Mouse (Mus musculus) heart, embryonic 12.5 days (tissue): ENCODE measurements around the gene Cpne7. TPM values are rescaled to one million over a fixed set of nuclear protein-coding genes. Genes with fewer than 3 reads are reported as not detected.
A peak's percentile ranks its signal among the peaks of the same experiment; 100 is the strongest.

Source experiments
- ATAC-seq: fragments of 200-750 bp; cut with Nextera tagmentation; 2 replicates; pipeline ENCODE4 v1.8.0; 2017; ENCODE audit warnings: moderate TSS enrichment, moderate library complexity; ENCODE audit not compliant: insufficient number of reproducible peaks, low FRiP score
- H3K27ac ChIP-seq: fragments of 300-500 bp; sonication (generic); 2 replicates; pipeline ENCODE4 v1.5.1; 2016; ENCODE audit warnings: mild to moderate bottlenecking, moderate library complexity; ENCODE audit not compliant: poor library complexity, severe bottlenecking
- H3K27me3 ChIP-seq: fragments of 300-500 bp; sonication (generic); replicated peaks from 2 replicates; pipeline ENCODE4 v1.6.1; 2016; ENCODE audit warnings: mild to moderate bottlenecking, moderate library complexity
- H3K36me3 ChIP-seq: fragments of 300-500 bp; sonication (generic); 2 replicates; pipeline ENCODE4 v1.6.1; 2016; ENCODE audit warnings: mild to moderate bottlenecking, moderate library complexity
- H3K4me1 ChIP-seq: fragments of 300-500 bp; sonication (generic); replicated peaks from 2 replicates; pipeline ENCODE4 v1.6.1; 2016; ENCODE audit warnings: mild to moderate bottlenecking
- H3K4me2 ChIP-seq: fragments of 300-500 bp; sonication (generic); 2 replicates; pipeline ENCODE4 v1.6.1; 2016; ENCODE audit warnings: mild to moderate bottlenecking, moderate library complexity
- H3K4me3 ChIP-seq: fragments of 300-500 bp; sonication (generic); 2 replicates; pipeline ENCODE4 v1.5.1; 2016; ENCODE audit warnings: mild to moderate bottlenecking
- H3K9ac ChIP-seq: fragments of 300-500 bp; sonication (generic); 2 replicates; pipeline ENCODE4 v1.6.1; 2016; ENCODE audit warnings: mild to moderate bottlenecking, moderate library complexity
- H3K9me3 ChIP-seq: fragments of 300-500 bp; sonication (generic); replicated peaks from 2 replicates; pipeline ENCODE4 v1.6.1; 2016; ENCODE audit warnings: mild to moderate bottlenecking, moderate library complexity
- WGBS: fragments of 180-500 bp; shearing (Covaris S2); methylation state at CpG from one replicate; pipeline ENCODE4 v1.1.7; 2016; 5-methylcytosine and 5-hydroxymethylcytosine counted together
- polyA plus RNA-seq: library from polyadenylated mRNA; unstranded; fragments of >200 nt; fragmentation: Nextera tagmentation; extraction: Ambion mirVana; gene quantifications from 2 replicates; pipeline ENCODE4 v1.2.1, GENCODE M21; 2016

The Cpne7 gene
- polyA plus RNA-seq = 0.18 and 0.24 TPM in 2 replicates

DNA sequence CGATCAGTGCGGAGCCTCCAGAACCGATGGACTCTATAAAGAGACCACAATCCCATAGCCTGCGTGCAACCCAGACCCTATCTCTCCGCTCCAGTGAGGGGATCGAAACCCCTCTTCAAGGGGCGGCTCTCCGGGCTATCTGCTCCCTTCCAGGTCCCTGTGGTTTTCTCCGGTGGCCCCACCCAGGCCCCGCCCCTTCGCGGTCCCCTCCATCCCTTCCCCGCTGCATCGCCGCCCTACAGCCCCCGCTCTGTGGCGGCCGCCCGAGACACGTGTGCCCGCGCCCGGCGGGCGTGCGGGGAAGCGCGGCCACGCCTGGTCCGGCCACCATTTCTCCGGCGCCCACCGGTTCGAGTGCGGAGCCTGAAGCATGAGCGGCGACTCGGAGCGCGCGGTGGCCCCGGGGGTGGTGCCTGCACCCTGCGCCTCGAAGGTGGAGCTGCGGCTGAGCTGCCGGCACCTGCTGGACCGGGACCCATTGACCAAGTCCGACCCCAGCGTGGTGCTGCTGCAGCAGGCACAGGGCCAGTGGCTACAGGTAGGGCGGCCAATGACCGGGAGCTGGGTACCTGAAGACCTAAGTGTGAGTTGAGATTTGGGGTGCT is at the start of gene Cpne7:
Cpne7 (plus strand) TSS at position 248 of the 605 bp plus-strand sequence.
- ATAC-seq = peak; percentile 53; the same call in 1 of the 2 replicates
- H3K27me3 ChIP-seq = peaks cover 49% of the 10 kb centered on the region
- peak within 1 kb of the TSS; percentile 54 for H3K9ac ChIP-seq
- no peaks in the 10 kb centered on the region for H3K36me3 ChIP-seq
- H3K4me1 ChIP-seq = peaks cover 26% of the 10 kb centered on the region
- no peak within 1 kb of the TSS for H3K27ac ChIP-seq
- H3K4me2 ChIP-seq = peak within 1 kb of the TSS; percentile 82
- WGBS = 1% methylated on average over 51 of the region's 51 CpGs
- peak within 1 kb of the TSS; percentile 50 for H3K4me3 ChIP-seq
- no peaks in the 10 kb centered on the region for H3K9me3 ChIP-seq

DNA sequence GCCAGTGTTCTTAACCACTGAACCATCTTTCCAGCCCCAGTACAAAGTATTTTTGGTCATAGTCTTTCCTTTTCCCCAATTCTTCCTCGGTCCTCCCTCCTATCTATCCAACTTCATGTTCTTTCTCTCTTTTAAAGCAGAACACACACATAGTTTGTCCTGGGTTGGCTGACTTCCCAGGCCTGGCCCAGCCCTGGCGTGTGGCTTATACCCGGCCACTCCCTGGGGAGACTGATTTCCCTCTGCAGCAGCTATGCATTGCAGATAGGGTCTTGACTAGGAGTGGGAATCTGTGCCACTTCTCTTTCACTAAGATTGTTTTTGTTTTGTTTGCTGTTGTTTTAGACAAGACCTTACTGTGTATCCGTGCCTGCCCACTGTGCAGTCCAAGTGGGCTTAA is 46.0 kb upstream of the Cpne7 start:
- no peak overlapping the region for H3K4me2 ChIP-seq
- H3K4me1 ChIP-seq = peaks cover 22% of the 10 kb centered on the region
- no peaks in the 10 kb centered on the region for H3K27me3 ChIP-seq
- no peak overlapping the region for H3K4me3 ChIP-seq
- no peaks in the 10 kb centered on the region for H3K9me3 ChIP-seq
- H3K9ac ChIP-seq = no peak overlapping the region
- peaks cover 65% of the 10 kb centered on the region for H3K36me3 ChIP-seq
- no peak for ATAC-seq
- 52% methylated on average over 4 of the region's 4 CpGs for WGBS
- no peak overlapping the region for H3K27ac ChIP-seq

DNA sequence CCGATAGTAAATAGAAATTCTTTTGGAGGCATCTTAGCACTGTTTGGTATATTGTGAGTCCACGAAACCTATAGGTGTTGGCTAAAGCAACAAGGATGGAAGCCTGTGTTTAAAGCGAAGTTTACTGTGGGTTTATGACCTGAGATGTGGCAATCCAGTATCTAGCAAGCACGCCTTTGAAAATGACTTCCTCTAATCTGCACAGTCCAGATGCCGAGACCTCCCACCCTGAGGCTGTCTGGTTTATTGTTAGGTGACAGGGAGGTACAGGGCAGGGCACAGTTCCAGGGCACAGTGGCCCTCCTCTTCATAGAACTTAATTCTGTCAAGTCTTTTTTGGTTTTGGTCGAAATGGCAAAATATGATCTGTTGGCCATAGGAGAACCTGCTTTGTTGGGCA is 40.0 kb upstream of the Cpne7 start:
- Histone ChIP-seq H3K4me1 (peaks cover 12% of the 10 kb centered on the region; the same call in 1 of the 2 replicates), H3K4me2 (no peak overlapping the region), H3K27ac (no peak overlapping the region), H3K9ac (no peak overlapping the region), H3K27me3 (no peaks in the 10 kb centered on the region), H3K4me3 (no peak overlapping the region), H3K9me3 (no peaks in the 10 kb centered on the region), H3K36me3 (peaks cover 92% of the 10 kb centered on the region)
- peak; percentile 48; the same call in 1 of the 2 replicates for ATAC-seq
- WGBS = 68% methylated on average over 6 of the region's 6 CpGs

DNA sequence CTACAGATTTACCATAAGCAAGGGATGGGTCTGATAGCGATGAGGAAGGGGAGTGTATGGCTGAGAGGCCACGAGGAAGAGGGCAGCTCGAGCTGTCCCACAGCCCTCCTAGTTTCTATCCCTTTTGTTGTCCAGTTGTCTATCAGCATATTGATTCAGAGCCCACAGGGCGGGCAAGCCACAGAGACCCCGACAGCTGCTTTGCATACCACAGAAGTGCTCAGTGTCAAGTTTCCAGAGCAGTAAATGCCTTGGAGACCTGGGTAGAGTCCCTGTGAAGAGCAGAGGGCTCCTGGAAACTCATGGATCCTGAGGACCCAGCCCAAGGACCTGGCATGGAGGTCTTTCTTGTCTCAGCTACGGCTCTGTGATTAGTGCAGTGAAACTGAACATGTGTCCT is 34.2 kb upstream of the Cpne7 start:
- WGBS = 79% methylated on average over 6 of the region's 6 CpGs
- H3K4me2 ChIP-seq = no peak overlapping the region
- no peaks in the 10 kb centered on the region for H3K9me3 ChIP-seq
- no peaks in the 10 kb centered on the region for H3K27me3 ChIP-seq
- H3K36me3 ChIP-seq = peaks cover 93% of the 10 kb centered on the region
- no peak for ATAC-seq
- no peak overlapping the region for H3K9ac ChIP-seq
- H3K4me1 ChIP-seq = no peaks in the 10 kb centered on the region
- no peak overlapping the region for H3K27ac ChIP-seq
- H3K4me3 ChIP-seq = no peak overlapping the region

DNA sequence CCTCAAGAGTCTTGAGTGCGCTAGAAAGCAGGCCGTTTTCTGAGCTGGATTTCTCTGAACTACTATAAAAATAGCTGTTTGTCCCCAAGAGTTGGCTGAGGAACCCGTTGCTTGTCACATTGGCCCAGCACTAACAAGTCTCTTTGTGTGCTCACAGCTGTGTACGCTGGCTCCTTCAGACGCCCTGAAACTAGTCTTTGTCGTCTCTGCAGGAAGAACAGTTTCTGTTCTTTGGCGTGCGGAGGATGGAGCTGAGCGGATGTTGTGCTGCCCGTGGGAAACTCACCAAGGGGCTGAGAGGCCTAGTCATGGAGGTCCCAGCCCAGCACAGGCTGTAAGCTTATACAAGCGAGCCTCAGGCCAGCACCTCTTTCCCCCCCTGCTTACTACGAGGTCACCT is 33.6 kb upstream of the Cpne7 start:
- Histone ChIP-seq H3K9ac (no peak overlapping the region), H3K9me3 (no peaks in the 10 kb centered on the region), H3K36me3 (peaks cover 95% of the 10 kb centered on the region), H3K4me1 (no peaks in the 10 kb centered on the region), H3K27me3 (no peaks in the 10 kb centered on the region), H3K4me3 (no peak overlapping the region), H3K27ac (no peak overlapping the region), H3K4me2 (no peak overlapping the region)
- WGBS = 89% methylated on average over 12 of the region's 12 CpGs
- no peak for ATAC-seq

DNA sequence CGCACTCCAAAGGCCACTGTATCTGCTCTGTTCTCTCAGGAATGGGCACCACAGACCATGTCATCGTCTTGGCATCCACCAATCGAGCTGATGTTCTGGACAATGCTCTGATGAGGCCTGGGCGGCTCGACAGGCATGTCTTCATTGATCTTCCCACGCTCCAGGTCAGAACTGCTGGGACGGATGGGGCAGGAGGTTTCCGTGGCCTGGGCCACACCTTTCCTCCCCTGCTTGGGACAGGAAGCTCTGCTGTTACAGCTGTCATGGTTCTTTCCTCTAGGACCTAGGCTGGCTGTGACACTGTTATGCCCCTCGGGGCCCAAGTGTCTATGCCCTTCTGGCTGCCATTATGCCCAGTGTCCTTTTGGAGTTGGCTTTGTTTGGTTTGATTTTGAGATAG is 29.9 kb upstream of the Cpne7 start:
- Histone ChIP-seq H3K9ac (no peak overlapping the region), H3K4me1 (no peaks in the 10 kb centered on the region), H3K27me3 (no peaks in the 10 kb centered on the region), H3K4me3 (no peak overlapping the region), H3K36me3 (peaks cover 96% of the 10 kb centered on the region), H3K9me3 (no peaks in the 10 kb centered on the region), H3K4me2 (no peak overlapping the region), H3K27ac (no peak overlapping the region)
- no peak for ATAC-seq
- WGBS = 73% methylated on average over 9 of the region's 9 CpGs

DNA sequence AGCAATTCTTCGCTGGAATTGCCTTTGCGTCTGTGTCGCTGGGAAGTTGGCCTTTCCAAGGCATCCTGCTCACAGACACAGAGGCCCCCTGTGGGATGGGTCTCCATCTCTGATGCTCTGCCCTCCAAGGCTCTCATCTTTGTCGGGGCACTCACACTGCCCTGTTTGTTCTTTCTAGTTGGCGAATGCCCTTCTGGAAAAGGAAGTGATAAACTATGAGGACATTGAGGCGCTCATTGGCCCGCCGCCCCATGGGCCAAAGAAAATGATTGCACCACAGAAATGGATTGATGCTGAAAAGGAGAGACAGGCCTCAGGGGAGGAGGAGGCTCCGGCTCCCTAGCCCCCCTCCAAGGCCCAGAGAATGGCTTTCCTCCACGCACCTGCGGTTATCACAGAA is 20.0 kb upstream of the Cpne7 start:
- no peaks in the 10 kb centered on the region for H3K27me3 ChIP-seq
- peaks cover 4% of the 10 kb centered on the region; the same call in 1 of the 2 replicates for H3K4me1 ChIP-seq
- no peak for ATAC-seq
- no peak overlapping the region for H3K27ac ChIP-seq
- 88% methylated on average over 11 of the region's 11 CpGs for WGBS
- H3K4me2 ChIP-seq = no peak overlapping the region
- no peak overlapping the region for H3K9ac ChIP-seq
- H3K36me3 ChIP-seq = peaks cover 50% of the 10 kb centered on the region
- H3K9me3 ChIP-seq = no peaks in the 10 kb centered on the region
- no peak overlapping the region for H3K4me3 ChIP-seq

DNA sequence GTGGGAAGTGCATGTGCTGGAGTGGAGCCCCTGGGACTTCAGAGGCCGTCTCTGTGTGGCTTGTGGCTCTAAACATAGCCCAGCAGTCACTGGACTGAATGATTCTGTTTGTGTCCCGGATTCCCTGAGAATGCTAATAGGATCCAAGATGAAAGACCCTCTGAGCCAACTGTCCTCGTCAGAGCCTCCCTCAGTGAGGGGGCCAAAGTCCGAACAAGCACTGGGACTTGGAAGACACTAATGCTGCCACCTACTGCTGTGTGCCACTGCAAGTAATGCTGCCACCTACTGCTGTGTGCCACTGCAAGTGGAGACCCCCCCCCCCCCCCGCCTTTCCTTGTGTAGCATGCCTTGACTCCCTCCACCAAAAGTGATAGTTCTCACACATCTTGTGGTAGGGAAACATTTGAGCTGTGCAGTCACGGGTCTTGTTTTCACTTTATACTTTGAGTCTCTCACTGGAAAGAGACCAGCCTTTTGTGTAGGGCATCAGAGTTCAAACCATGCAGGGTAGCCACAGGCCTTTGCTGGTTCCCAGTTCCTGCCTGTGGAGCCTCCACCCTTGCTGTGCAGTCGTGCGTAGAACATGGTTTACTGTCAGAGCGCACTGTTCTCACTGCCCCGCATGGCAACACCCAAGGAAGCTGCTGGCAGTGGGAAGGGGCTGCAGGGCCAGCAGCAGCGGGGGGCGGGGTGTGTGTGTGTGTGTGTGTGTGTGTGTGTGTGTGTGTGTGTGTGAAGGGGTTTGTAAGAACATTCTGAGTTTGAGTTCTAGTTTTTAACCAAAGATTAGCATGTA is 19.2 kb upstream of the Cpne7 start:
- H3K27ac ChIP-seq = no peak overlapping the region
- H3K36me3 ChIP-seq = peaks cover 48% of the 10 kb centered on the region
- H3K9me3 ChIP-seq = no peaks in the 10 kb centered on the region
- no peaks in the 10 kb centered on the region for H3K27me3 ChIP-seq
- 76% methylated on average over 12 of the region's 12 CpGs for WGBS
- no peak overlapping the region for H3K9ac ChIP-seq
- H3K4me3 ChIP-seq = no peak overlapping the region
- no peak for ATAC-seq
- H3K4me1 ChIP-seq = peaks cover 4% of the 10 kb centered on the region; the same call in 1 of the 2 replicates
- no peak overlapping the region for H3K4me2 ChIP-seq

DNA sequence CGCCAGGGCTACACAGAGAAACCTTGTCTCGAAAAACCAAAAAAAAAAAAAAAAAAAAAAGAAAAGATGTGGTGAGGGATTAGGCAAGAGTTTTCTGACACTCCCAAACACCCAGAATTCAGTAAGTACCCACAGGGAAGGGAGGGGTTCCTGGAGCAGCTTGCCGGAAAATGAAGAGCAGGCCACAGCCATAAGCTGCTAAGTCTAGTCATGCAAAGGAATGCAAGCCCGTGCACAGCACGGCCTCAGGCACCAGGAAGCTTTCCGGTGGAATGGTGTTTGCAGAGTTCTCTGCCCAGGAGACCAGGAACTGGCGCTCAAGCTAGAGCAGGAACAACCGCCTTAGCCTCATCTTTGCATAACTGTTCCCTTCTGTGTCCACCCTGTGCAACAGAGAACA is 16.9 kb upstream of the Cpne7 start:
- Histone ChIP-seq H3K4me3 (no peak overlapping the region), H3K9ac (no peak overlapping the region; the same call in 1 of the 2 replicates), H3K36me3 (peaks cover 47% of the 10 kb centered on the region), H3K27ac (no peak overlapping the region), H3K4me1 (peaks cover 16% of the 10 kb centered on the region), H3K4me2 (no peak overlapping the region), H3K27me3 (no peaks in the 10 kb centered on the region), H3K9me3 (no peaks in the 10 kb centered on the region)
- no peak for ATAC-seq
- WGBS = 45% methylated on average over 8 of the region's 8 CpGs

DNA sequence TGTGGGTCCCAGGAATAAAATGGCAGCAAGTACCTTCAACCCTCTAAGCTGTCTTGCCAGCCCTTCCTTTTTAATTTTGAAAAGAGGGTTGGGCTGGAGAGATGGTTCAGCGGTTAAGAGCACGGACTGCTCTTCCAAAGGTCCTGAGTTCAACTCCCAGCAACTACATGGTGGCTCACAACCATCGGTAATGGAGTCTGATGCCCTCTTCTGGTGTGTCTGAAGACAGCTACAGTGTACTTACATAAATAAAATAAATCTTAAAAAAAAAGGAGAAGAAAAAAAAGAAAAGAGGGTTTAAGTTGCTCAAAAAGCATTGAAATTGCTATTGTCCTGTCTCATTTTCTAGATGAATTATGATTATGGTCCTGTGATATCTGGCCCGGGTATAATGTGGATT is 15.9 kb upstream of the Cpne7 start:
- peaks cover 47% of the 10 kb centered on the region for H3K36me3 ChIP-seq
- no peaks in the 10 kb centered on the region for H3K9me3 ChIP-seq
- no peak for ATAC-seq
- 74% methylated on average over 4 of the region's 4 CpGs for WGBS
- H3K4me2 ChIP-seq = no peak overlapping the region
- H3K4me1 ChIP-seq = peaks cover 16% of the 10 kb centered on the region
- no peak overlapping the region for H3K4me3 ChIP-seq
- no peak overlapping the region for H3K27ac ChIP-seq
- H3K9ac ChIP-seq = no peak overlapping the region
- H3K27me3 ChIP-seq = no peaks in the 10 kb centered on the region

DNA sequence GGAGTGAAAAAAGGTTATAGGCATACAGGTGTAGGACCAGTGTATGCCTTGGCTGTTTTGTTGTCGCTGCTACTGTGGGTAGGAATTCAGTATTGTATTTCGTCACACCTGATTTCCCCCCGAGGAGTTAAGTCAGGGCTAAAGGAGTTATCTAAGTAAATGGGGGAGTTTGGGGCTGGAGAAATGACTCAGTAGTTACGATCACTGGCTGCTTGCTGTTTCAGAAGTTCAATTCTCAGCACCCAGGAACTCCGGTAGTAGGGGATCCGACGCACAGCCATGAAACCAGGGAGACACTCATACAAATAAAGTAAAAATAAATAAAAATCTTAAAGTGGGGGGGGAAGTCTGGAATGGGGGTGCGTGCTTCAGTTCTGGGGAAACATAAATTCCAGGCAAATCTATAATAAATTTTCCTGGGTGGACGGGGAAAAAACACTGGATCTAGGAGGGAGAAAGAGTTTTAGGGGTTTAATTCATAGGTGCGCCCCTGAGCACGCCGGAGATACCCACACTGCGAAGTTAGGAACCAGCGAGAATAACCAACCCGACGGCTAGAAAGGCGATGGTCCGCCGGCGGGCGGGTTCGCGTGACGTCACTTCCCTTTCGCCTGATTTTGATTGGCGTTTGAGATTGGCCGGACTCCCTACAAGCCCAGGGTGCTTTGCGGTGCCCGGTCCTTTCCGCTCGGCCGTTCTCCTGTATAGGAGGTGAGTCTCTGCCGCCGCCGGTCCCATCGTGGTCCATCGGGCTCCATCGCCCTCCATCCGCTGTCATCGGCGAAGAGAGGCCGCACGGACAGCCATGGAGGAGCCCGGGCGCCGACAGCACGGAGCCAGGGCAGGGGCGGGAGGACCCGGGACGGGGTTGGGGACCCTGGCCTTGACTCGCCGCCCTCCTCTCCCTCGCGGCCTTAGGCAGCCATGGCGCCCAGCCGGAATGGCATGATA is 15.2 kb upstream of the Cpne7 start, which contains the start of gene Rpl13:
Rpl13 (plus strand) TSS at position 616 of the 951 bp plus-strand sequence.
- peak within 1 kb of the TSS; percentile 99 for H3K9ac ChIP-seq
- peaks cover 44% of the 10 kb centered on the region for H3K36me3 ChIP-seq
- peaks cover 16% of the 10 kb centered on the region for H3K4me1 ChIP-seq
- ATAC-seq = peak; percentile 96
- H3K4me2 ChIP-seq = peak within 1 kb of the TSS; percentile 93
- peak within 1 kb of the TSS; percentile 88 for H3K4me3 ChIP-seq
- under 1% methylated on average over 54 of the region's 56 CpGs for WGBS
- H3K27me3 ChIP-seq = no peaks in the 10 kb centered on the region
- H3K9me3 ChIP-seq = no peaks in the 10 kb centered on the region
- H3K27ac ChIP-seq = peak within 1 kb of the TSS; percentile 93
